Mouse (Mus musculus) c-Kit-positive CD71-positive TER-119-positive erythroid progenitor cells, embryonic 14.5 days (primary cell): Measurements from ENCODE around the gene Ccdc89.

Experiments used
- DNase-seq: peaks from one replicate; pipeline ENCODE4 v3.0.0-alpha.2; 2013; ENCODE audit warnings: low spot score

The Ccdc89 gene

GRCm38 (mm10) chr7:90473511-90473910 lies 47.1 kb downstream of the Ccdc89 start:
- no peak for DNase-seq

DNA sequence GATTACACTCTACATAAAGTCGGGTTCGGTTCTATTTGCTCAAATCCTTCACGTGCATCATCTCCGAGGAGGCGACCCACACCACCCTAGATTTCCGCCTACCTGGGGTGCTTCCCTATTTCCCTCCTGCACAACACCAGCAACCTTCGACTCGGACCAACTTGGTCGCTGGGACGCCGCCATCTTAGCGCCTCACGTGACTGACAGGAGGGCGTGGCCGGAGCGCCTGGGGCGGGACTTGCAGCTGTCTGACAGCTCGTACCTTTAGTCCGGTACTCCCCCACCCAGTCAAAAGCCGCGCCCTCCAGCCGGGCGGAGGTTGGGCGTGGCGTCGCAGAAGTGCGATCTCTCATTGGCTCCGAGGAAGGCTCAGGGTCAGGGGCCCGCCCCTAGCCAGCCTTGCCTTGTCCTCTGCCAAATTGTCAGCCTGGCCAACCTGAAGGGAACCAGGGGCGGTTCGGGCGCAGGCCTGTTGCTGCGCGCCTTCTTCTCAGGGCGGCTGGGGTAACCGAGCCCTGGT lies 49.5 kb downstream of the Ccdc89 start, which contains the start of gene Tmem126b:
Gene Tmem126b, minus strand, starts transcription at position 209 of the 520 bp plus-strand sequence.
- peak; percentile 98 for DNase-seq

- no peak for DNase-seq
Observed at GRCm38 (mm10) chr7:90476313-90477245, 50.2 kb downstream of the Ccdc89 start, which contains the start of gene Dlg2. Gene Dlg2, plus strand, starts transcription at chr7:90476672.
